Mouse (Mus musculus): ENCODE results near the gene Aloxe3.

- TF ChIP-seq EP300 (IDR thresholded peaks at IDR 0.05; ENCODE audit: low read depth in 1 of 2, low read length in 2 of 2), result peak; percentile 14 to 76
- no peak for TF ChIP-seq ELF1 (IDR thresholded peaks at IDR 0.05; ENCODE audit: low read depth, low read length)
- no peak for TF ChIP-seq KAT2A (conservative IDR thresholded peaks at IDR 0.05; ENCODE audit: low read depth, low read length)
- no peak for TF ChIP-seq SMC3 (IDR thresholded peaks at IDR 0.05; ENCODE audit: low read depth, low read length)
- TF ChIP-seq CTCF (IDR thresholded peaks at IDR 0.05 in 2 of 3, conservative IDR thresholded peaks at IDR 0.05 in 1 of 3; ENCODE audit: control insufficient read depth in 1 of 3, insufficient read depth in 1 of 3, low read depth in 2 of 3, low read length in 3 of 3, poor library complexity in 1 of 3, severe bottlenecking in 1 of 3), result no peak
- TF ChIP-seq GATA1 (IDR thresholded peaks at IDR 0.05; ENCODE audit: low read depth, low read length), result no peak
- TF ChIP-seq MAX (IDR thresholded peaks at IDR 0.05; ENCODE audit: low read length), result peak; percentile 93
- no peak; the same call in 1 of the 2 replicates for TF ChIP-seq E2F4 (IDR thresholded peaks at IDR 0.05; ENCODE audit: borderline replicate concordance, low read depth, low read length)
- peak; percentile 28 for TF ChIP-seq NELFE (IDR thresholded peaks at IDR 0.05; ENCODE audit: low read depth, low read length)
- TF ChIP-seq ZMIZ1 (IDR thresholded peaks at IDR 0.05; ENCODE audit: low read depth, low read length), result no peak
- TF ChIP-seq UBTF (IDR thresholded peaks at IDR 0.05; ENCODE audit: borderline replicate concordance, insufficient read depth, low read depth, low read length), result no peak
These were observed 28.5 kb upstream of the Aloxe3 start for GRCm38 (mm10) chr11:69096987-69097900.
